Mouse (Mus musculus): Measurements from ENCODE around the gene Fam169b. TPM values are rescaled to one million over a fixed set of nuclear protein-coding genes. Genes with fewer than 3 reads are reported as not detected.

Fam169b gene
- total RNA-seq, 2 experiments from 2014 or later = 0.64 to 1.1 TPM

GRCm38 (mm10) chr7:68250411-68250810 lies 23.2 kb upstream of the Fam169b start:
- no peak overlapping the region for H3K27ac ChIP-seq
- DNase-seq (ENCODE audit: low spot score in 2 of 2) = no peak
- TF ChIP-seq CTCF (conservative IDR thresholded peaks at IDR 0.05) = no peak

GRCm38 (mm10) chr7:68250902-68251301 lies 22.7 kb upstream of the Fam169b start:
- no peak for DNase-seq (ENCODE audit: low spot score in 2 of 2)
- no peak overlapping the region for H3K4me3 ChIP-seq
- no peak for TF ChIP-seq CTCF (conservative IDR thresholded peaks at IDR 0.05)
- no peak overlapping the region for H3K27ac ChIP-seq

More at GRCm38 (mm10) chr7:68250411-68250810, 23.2 kb upstream of the Fam169b start:
- no peak overlapping the region for H3K4me3 ChIP-seq

DNA sequence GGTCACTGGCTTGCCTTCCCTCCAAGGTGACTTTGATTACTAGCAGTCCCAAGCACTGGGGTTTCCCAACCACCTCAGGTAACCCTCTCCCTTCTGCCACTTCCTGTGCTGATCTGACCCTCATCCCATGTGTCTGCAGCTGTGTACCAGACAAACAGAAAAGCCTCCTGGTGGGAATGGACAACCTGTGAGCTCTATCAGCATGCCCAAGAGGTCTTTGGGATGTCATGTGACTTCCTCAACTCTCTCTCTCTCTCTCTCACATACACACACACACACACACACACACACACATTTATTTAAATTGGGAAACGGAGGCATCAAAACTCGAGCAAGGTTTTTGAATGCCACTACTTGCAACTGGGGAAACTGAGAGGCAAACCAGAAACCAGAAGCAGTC lies 15.9 kb upstream of the Fam169b start:
- Histone ChIP-seq H3K27ac (no peak overlapping the region), H3K4me3 (no peak overlapping the region)
- no peak for TF ChIP-seq CTCF (conservative IDR thresholded peaks at IDR 0.05)
- no peak for DNase-seq (ENCODE audit: low spot score in 2 of 2)

DNA sequence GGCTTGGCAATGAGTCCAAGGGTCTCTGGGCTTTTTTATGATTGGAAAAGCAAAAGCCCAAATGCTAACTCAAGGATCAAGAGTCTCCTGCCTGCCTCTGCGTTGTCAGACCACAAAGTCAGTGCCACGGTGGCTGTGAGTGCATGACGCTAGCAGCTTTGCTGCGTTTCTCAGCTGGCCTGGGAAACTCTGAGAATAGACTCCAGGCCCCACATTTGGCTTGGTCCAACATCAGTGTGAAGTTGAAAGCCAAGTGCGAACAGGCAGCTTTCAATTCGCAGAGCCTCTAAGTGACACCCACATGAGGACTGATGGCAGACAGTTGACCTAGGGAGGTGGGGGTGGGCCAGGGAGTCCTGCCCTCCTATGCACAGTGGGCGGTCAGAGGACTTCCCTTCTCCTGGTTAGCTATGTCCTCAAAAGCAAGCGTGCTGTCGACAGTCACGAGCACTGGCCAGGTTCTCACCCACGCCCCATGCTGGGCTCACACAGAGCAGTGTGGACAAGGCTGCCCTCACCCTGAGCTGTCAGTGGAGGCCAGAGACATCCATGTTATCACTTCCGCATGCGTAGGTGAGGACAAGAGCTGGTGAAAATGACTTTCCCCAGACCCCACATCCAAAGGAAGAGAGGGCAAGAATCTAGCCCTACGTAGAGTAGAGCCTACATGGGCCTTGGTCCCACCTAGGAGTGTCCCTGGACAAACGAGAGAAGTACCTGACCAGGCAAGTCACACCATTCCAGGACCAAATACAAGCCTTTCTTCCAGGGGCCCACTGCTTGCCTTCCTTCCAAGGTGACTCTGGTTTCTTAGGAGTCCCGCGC lies 15.1 kb upstream of the Fam169b start:
- no peak for DNase-seq (ENCODE audit: low spot score in 2 of 2)
- Histone ChIP-seq H3K27ac (no peak overlapping the region), H3K4me3 (no peak overlapping the region)
- no peak for TF ChIP-seq CTCF (conservative IDR thresholded peaks at IDR 0.05)

DNA sequence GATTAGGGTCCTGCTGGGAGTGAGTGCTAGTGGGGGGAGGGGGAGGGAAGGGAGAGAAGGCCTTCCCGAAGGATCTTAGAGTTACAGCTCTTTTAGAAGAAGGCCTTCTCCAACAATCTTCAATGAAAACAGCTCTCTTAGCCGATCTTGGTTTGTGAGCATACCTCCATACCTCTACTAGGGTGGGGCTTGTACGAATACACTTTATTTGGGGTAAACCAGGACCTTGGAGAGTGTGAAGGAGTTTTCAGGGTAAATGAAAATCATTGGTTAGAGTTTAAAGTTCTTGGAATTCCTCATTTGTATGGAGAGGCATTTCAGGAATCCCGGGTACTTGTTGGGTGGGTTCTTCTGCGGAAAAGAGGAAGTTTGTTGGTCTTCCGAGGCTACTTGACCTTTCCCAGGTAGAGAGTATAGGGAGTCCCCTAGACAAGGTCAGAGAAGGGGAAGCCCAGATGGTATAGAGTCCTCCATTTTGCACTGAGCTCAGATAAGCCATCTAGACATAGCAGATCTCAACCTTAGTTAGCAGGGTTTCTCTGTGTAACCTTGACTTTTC lies 14.0 kb upstream of the Fam169b start:
- no peak overlapping the region for H3K4me3 ChIP-seq
- no peak overlapping the region for H3K27ac ChIP-seq
- no peak for TF ChIP-seq CTCF (conservative IDR thresholded peaks at IDR 0.05)
- no peak for DNase-seq (ENCODE audit: low spot score in 2 of 2)

GRCm38 (mm10) chr7:68262612-68263200 lies 10.9 kb upstream of the Fam169b start:
- DNase-seq (ENCODE audit: low spot score in 2 of 2) = no peak
- TF ChIP-seq CTCF (conservative IDR thresholded peaks at IDR 0.05) = peak; percentile 37
- no peak overlapping the region for H3K4me3 ChIP-seq
- H3K27ac ChIP-seq = peak overlapping the region; percentile 88; the same call in 1 of the 2 replicates

GRCm38 (mm10) chr7:68263346-68264027 lies 10.2 kb upstream of the Fam169b start:
- peak overlapping the region; percentile 51 for H3K4me3 ChIP-seq
- H3K27ac ChIP-seq = peak overlapping the region; percentile 88
- DNase-seq (ENCODE audit: low spot score in 2 of 2) = no peak

GRCm38 (mm10) chr7:68264028-68264453 lies 9.6 kb upstream of the Fam169b start, which contains the start of gene Pgpep1l:
Pgpep1l (minus strand) TSS chr7:68264233.
- peak within 1 kb of the TSS; percentile 88 for H3K27ac ChIP-seq
- TF ChIP-seq CTCF (conservative IDR thresholded peaks at IDR 0.05) = no peak
- peak within 1 kb of the TSS; percentile 51 for H3K4me3 ChIP-seq
- DNase-seq (ENCODE audit: low spot score in 2 of 2) = no peak

More at GRCm38 (mm10) chr7:68263346-68264027, 10.2 kb upstream of the Fam169b start:
- TF ChIP-seq CTCF (conservative IDR thresholded peaks at IDR 0.05) = no peak

DNA sequence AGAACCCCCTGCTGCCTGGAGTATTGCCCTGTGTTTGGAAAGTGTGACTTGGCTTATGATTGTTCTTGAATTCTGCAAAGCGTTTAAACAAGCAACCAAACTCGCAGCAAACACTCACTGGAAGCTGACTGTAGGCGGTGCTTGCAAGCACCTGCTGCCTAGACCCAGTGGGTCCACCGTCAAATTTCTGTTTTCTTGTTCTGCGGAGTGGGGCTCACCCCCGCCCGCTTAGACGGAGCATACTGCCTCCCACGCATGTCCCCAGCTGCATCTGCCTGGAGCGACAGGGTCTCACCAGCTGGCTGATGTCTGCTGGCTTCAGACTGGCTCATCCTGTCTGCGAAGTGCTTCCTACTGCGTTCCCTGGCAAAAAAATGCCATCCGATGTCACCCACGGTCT lies 9.1 kb upstream of the Fam169b start:
- peak overlapping the region; percentile 88 for H3K27ac ChIP-seq
- H3K4me3 ChIP-seq = peak overlapping the region; percentile 51
- no peak; the same call in 1 of the 2 replicates for TF ChIP-seq CTCF (conservative IDR thresholded peaks at IDR 0.05)

DNA sequence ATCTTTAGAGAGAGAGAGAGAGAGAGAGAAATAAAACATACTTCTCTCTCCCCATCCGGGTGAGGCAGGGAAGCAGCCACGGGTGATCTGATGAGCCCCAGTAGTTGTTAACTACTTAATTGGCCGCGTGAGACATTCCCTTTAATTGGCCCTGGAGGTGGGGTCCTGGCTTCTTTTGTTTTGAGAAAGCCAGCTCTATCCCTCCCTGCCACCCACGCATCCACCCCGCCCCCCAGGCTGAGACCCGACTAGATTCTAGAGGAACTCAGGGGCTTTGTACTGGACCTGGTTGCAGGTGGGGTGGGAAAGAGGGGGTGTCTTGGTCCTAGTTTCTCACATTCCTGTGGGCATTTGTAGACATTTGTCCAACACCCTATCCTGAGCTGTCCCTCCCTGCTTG lies 8.2 kb upstream of the Fam169b start:
- no peak for DNase-seq (ENCODE audit: low spot score in 2 of 2)
- Histone ChIP-seq H3K4me3 (no peak overlapping the region), H3K27ac (no peak overlapping the region)
- TF ChIP-seq CTCF (conservative IDR thresholded peaks at IDR 0.05) = no peak

More for the DNA sequence above, 9.1 kb upstream of the Fam169b start:
- peak; percentile 84 to 87 for DNase-seq (ENCODE audit: low spot score in 2 of 2)

DNA sequence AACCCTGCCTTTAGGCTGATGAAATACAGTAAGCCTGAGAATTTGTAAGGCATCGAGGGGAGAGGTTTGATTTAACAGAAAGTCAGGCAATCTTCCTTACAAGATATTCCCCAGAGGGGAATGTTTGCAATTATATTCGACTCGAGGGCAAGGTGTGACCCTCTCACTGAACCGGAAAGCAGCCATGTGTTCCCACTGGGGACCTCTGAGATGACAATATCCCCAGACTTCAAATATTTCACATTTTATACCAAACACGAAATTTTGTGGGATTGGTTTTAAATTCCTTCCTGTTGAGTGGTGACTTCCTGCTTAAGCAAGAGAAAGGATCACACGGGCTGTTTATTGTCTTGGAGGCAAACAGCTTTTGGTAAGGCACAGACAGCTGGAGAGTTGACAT lies 6.9 kb upstream of the Fam169b start:
- no peak overlapping the region for H3K27ac ChIP-seq
- TF ChIP-seq CTCF (conservative IDR thresholded peaks at IDR 0.05) = no peak
- no peak overlapping the region for H3K4me3 ChIP-seq
- no peak for DNase-seq (ENCODE audit: low spot score in 2 of 2)

GRCm38 (mm10) chr7:68270551-68270950 lies 3.1 kb upstream of the Fam169b start:
- Histone ChIP-seq H3K27ac (no peak overlapping the region), H3K4me3 (no peak overlapping the region)
- no peak for TF ChIP-seq CTCF (conservative IDR thresholded peaks at IDR 0.05)
- DNase-seq (ENCODE audit: low spot score in 2 of 2) = no peak

- DNase-seq (ENCODE audit: low spot score in 2 of 2) = no peak
- Histone ChIP-seq H3K27ac (no peak overlapping the region), H3K4me3 (no peak overlapping the region)
- no peak for TF ChIP-seq CTCF (conservative IDR thresholded peaks at IDR 0.05)
Observed at GRCm38 (mm10) chr7:68271816-68272215, 1.8 kb upstream of the Fam169b start.
